Mouse (Mus musculus): Measurements from ENCODE around the gene Cel. TPM values are rescaled to one million over a fixed set of nuclear protein-coding genes. Genes with fewer than 3 reads are reported as not detected.

Gene Cel
- polyA plus RNA-seq, 1 experiment from 2014 or later: not detected

GRCm38 (mm10) chr2:28527436-28528353, 35.5 kb downstream of the Cel start:
- 85% methylated on average over 20 of the region's 20 CpGs for WGBS
- Histone ChIP-seq H3K9me3 (ENCODE audit: low read depth, low read length) (no peaks in the 10 kb centered on the region), H3K4me2 (no peak overlapping the region), H3K36me3 (ENCODE audit: insufficient read depth) (no peaks in the 10 kb centered on the region), H3K27ac (ENCODE audit: low read depth) (no peak overlapping the region), H3K4me1 (ENCODE audit: insufficient read depth) (peaks cover 18% of the 10 kb centered on the region), H3K4me3 (ENCODE audit: low read depth, low read length) (no peak overlapping the region), H3K27me3 (ENCODE audit: insufficient read depth, low read length) (no peaks in the 10 kb centered on the region), H3K9ac (no peak overlapping the region)
- ATAC-seq (ENCODE audit: insufficient read depth) (no peak), DNase-seq (no peak)
- TF ChIP-seq CTCF (IDR thresholded peaks at IDR 0.05; ENCODE audit: low read depth): no peak

- Histone ChIP-seq H3K36me3 (ENCODE audit: insufficient read depth) (no peaks in the 10 kb centered on the region), H3K4me1 (ENCODE audit: insufficient read depth) (peaks cover 17% of the 10 kb centered on the region), H3K27me3 (ENCODE audit: insufficient read depth, low read length) (no peaks in the 10 kb centered on the region), H3K4me2 (peak overlapping the region; percentile 20; the same call in 1 of the 2 replicates), H3K9ac (peak overlapping the region; percentile 36), H3K9me3 (ENCODE audit: low read depth, low read length) (no peaks in the 10 kb centered on the region), H3K27ac (ENCODE audit: low read depth) (peak overlapping the region; percentile 80), H3K4me3 (ENCODE audit: low read depth, low read length) (no peak overlapping the region)
- WGBS: 39% methylated on average over 12 of the region's 12 CpGs
- peak; percentile 56 for TF ChIP-seq CTCF (IDR thresholded peaks at IDR 0.05; ENCODE audit: low read depth)
- no peak for ATAC-seq (ENCODE audit: insufficient read depth)
- peak; percentile 42 for DNase-seq
Measured at GRCm38 (mm10) chr2:28525943-28526876, 37.0 kb downstream of the Cel start.

GRCm38 (mm10) chr2:28525219-28525942, 37.8 kb downstream of the Cel start:
- 16% methylated on average over 11 of the region's 11 CpGs for WGBS
- TF ChIP-seq CTCF (IDR thresholded peaks at IDR 0.05; ENCODE audit: low read depth): no peak

GRCm38 (mm10) chr2:28524406-28524805, 38.8 kb downstream of the Cel start:
- Histone ChIP-seq H3K4me3 (ENCODE audit: low read depth, low read length) (no peak overlapping the region), H3K9me3 (ENCODE audit: low read depth, low read length) (no peaks in the 10 kb centered on the region), H3K9ac (no peak overlapping the region), H3K36me3 (ENCODE audit: insufficient read depth) (no peaks in the 10 kb centered on the region), H3K4me1 (ENCODE audit: insufficient read depth) (peaks cover 17% of the 10 kb centered on the region), H3K4me2 (no peak overlapping the region), H3K27me3 (ENCODE audit: insufficient read depth, low read length) (no peaks in the 10 kb centered on the region), H3K27ac (ENCODE audit: low read depth) (no peak overlapping the region)
- no peak for TF ChIP-seq CTCF (IDR thresholded peaks at IDR 0.05; ENCODE audit: low read depth)
- 80% methylated on average over 10 of the region's 10 CpGs for WGBS
- DNase-seq: no peak
- no peak for ATAC-seq (ENCODE audit: insufficient read depth)

More at GRCm38 (mm10) chr2:28525219-28525942, 37.8 kb downstream of the Cel start:
- no peak overlapping the region for H3K4me3 ChIP-seq (ENCODE audit: low read depth, low read length)
- H3K4me2 ChIP-seq: peak overlapping the region; percentile 39; the same call in 1 of the 2 replicates
- H3K9me3 ChIP-seq (ENCODE audit: low read depth, low read length): no peaks in the 10 kb centered on the region
- H3K27ac ChIP-seq (ENCODE audit: low read depth): peak overlapping the region; percentile 80
- peak; percentile 79 for DNase-seq
- no peaks in the 10 kb centered on the region for H3K27me3 ChIP-seq (ENCODE audit: insufficient read depth, low read length)
- peak overlapping the region; percentile 36 for H3K9ac ChIP-seq
- no peaks in the 10 kb centered on the region for H3K36me3 ChIP-seq (ENCODE audit: insufficient read depth)
- ATAC-seq (ENCODE audit: insufficient read depth): peak; percentile 67
- peaks cover 17% of the 10 kb centered on the region for H3K4me1 ChIP-seq (ENCODE audit: insufficient read depth)

GRCm38 (mm10) chr2:28523643-28524117, 39.5 kb downstream of the Cel start:
- Histone ChIP-seq H3K27ac (ENCODE audit: low read depth) (no peak overlapping the region), H3K4me2 (no peak overlapping the region), H3K27me3 (ENCODE audit: insufficient read depth, low read length) (no peaks in the 10 kb centered on the region), H3K4me1 (ENCODE audit: insufficient read depth) (peaks cover 17% of the 10 kb centered on the region), H3K36me3 (ENCODE audit: insufficient read depth) (no peaks in the 10 kb centered on the region), H3K4me3 (ENCODE audit: low read depth, low read length) (no peak overlapping the region), H3K9me3 (ENCODE audit: low read depth, low read length) (no peaks in the 10 kb centered on the region), H3K9ac (no peak overlapping the region)
- ATAC-seq (ENCODE audit: insufficient read depth) (peak; percentile 89), DNase-seq (peak; percentile 97)
- no peak for TF ChIP-seq CTCF (IDR thresholded peaks at IDR 0.05; ENCODE audit: low read depth)
- 24% methylated on average over 5 of the region's 5 CpGs for WGBS

GRCm38 (mm10) chr2:28522166-28522565, 41.0 kb downstream of the Cel start:
- TF ChIP-seq CTCF (IDR thresholded peaks at IDR 0.05; ENCODE audit: low read depth): no peak
- H3K27me3 ChIP-seq (ENCODE audit: insufficient read depth, low read length): no peaks in the 10 kb centered on the region
- no peak overlapping the region for H3K27ac ChIP-seq (ENCODE audit: low read depth)
- H3K9me3 ChIP-seq (ENCODE audit: low read depth, low read length): no peaks in the 10 kb centered on the region
- H3K4me3 ChIP-seq (ENCODE audit: low read depth, low read length): no peak overlapping the region
- WGBS: 87% methylated on average over 4 of the region's 4 CpGs
- H3K9ac ChIP-seq: no peak overlapping the region
- ATAC-seq (ENCODE audit: insufficient read depth): no peak
- no peaks in the 10 kb centered on the region for H3K36me3 ChIP-seq (ENCODE audit: insufficient read depth)
- H3K4me2 ChIP-seq: no peak overlapping the region
- peaks cover 17% of the 10 kb centered on the region for H3K4me1 ChIP-seq (ENCODE audit: insufficient read depth)
- no peak for DNase-seq
